Mouse (Mus musculus) stomach, embryonic 14.5 days (tissue): Measurements from ENCODE around the gene Gm26741. TPM values are rescaled to one million over a fixed set of nuclear protein-coding genes. Genes with fewer than 3 reads are reported as not detected.

ENCODE experiments used
- ATAC-seq: fragments of 200-750 bp; cut with Nextera tagmentation; 2 replicates; pipeline ENCODE4 v1.8.0; 2017; ENCODE audit warnings: low read depth, moderate TSS enrichment; ENCODE audit not compliant: insufficient number of reproducible peaks, insufficient read depth, low FRiP score
- H3K27ac ChIP-seq: fragments of 300-500 bp; sonication (generic); 2 replicates; pipeline ENCODE4 v1.5.1; 2014; ENCODE audit warnings: mild to moderate bottlenecking, low read length, moderate library complexity, mixed read lengths
- H3K27me3 ChIP-seq: fragments of 300-500 bp; sonication (generic); 2 replicates; pipeline ENCODE4 v1.6.1; 2014; ENCODE audit warnings: low read length, control low read depth, mixed read lengths; ENCODE audit not compliant: control insufficient read depth, insufficient read depth
- H3K36me3 ChIP-seq: fragments of 300-500 bp; sonication (generic); 2 replicates; pipeline ENCODE4 v1.6.1; 2014; ENCODE audit warnings: mild to moderate bottlenecking, control low read depth, low read length, moderate library complexity, mixed read lengths; ENCODE audit not compliant: control insufficient read depth, insufficient read depth
- H3K4me1 ChIP-seq: fragments of 300-500 bp; sonication (generic); 2 replicates; pipeline ENCODE4 v1.6.1; 2014; ENCODE audit warnings: low read length, control low read depth, mixed read lengths; ENCODE audit not compliant: control insufficient read depth, insufficient read depth
- H3K4me2 ChIP-seq: fragments of 300-500 bp; sonication (generic); replicated peaks from 2 replicates; pipeline ENCODE4 v1.6.1; 2014; ENCODE audit warnings: low read depth, low read length, control low read depth
- H3K4me3 ChIP-seq: fragments of 300-500 bp; sonication (generic); 2 replicates; pipeline ENCODE4 v1.5.1; 2014; ENCODE audit warnings: low read depth, low read length, control low read depth
- H3K9ac ChIP-seq: fragments of 300-500 bp; sonication (generic); replicated peaks from 2 replicates; pipeline ENCODE4 v1.6.1; 2014; ENCODE audit warnings: low read depth, mild to moderate bottlenecking, control low read depth, low read length, moderate library complexity, mixed read lengths
- H3K9me3 ChIP-seq: fragments of 300-500 bp; sonication (generic); 2 replicates; pipeline ENCODE4 v1.6.1; 2016; ENCODE audit warnings: low read depth, low read length, control low read depth; ENCODE audit not compliant: control insufficient read depth
- WGBS: fragments of 180-500 bp; shearing (Covaris S2); extraction: QIAGEN DNeasy Blood & Tissue Kit; methylation state at CpG from one replicate; pipeline ENCODE4 v1.1.7; 2014; 5-methylcytosine and 5-hydroxymethylcytosine counted together
- polyA plus RNA-seq: library from polyadenylated mRNA; unstranded; fragments of >200 nt; fragmentation: Nextera tagmentation; extraction: Ambion mirVana; gene quantifications from 2 replicates; pipeline ENCODE4 v1.2.1, GENCODE M21; 2014

Gm26741 gene
- polyA plus RNA-seq, 1 experiment from 2014 or later = not detected

GRCm38 (mm10) chr10:52398715-52399114 is 40.1 kb downstream of the Gm26741 start:
- no peaks in the 10 kb centered on the region for H3K4me1 ChIP-seq
- H3K36me3 ChIP-seq = no peaks in the 10 kb centered on the region
- no peaks in the 10 kb centered on the region for H3K9me3 ChIP-seq
- no peak overlapping the region for H3K27ac ChIP-seq
- 77% methylated on average over 2 of the region's 2 CpGs for WGBS
- no peak for ATAC-seq
- no peak overlapping the region for H3K4me2 ChIP-seq
- H3K27me3 ChIP-seq = no peaks in the 10 kb centered on the region
- no peak overlapping the region for H3K4me3 ChIP-seq
- H3K9ac ChIP-seq = no peak overlapping the region

- no peak overlapping the region for H3K4me3 ChIP-seq
- H3K9ac ChIP-seq = no peak overlapping the region
- no peak overlapping the region for H3K4me2 ChIP-seq
- 60% methylated on average over 3 of the region's 3 CpGs for WGBS
- ATAC-seq = no peak
- H3K4me1 ChIP-seq = no peaks in the 10 kb centered on the region
- H3K27ac ChIP-seq = no peak overlapping the region
- no peaks in the 10 kb centered on the region for H3K27me3 ChIP-seq
- no peaks in the 10 kb centered on the region for H3K36me3 ChIP-seq
- H3K9me3 ChIP-seq = no peaks in the 10 kb centered on the region
These were observed 41.2 kb downstream of the Gm26741 start for GRCm38 (mm10) chr10:52399722-52400121.

GRCm38 (mm10) chr10:52405160-52405559 is 46.6 kb downstream of the Gm26741 start:
- H3K36me3 ChIP-seq = no peaks in the 10 kb centered on the region
- no peaks in the 10 kb centered on the region for H3K9me3 ChIP-seq
- WGBS = 87% methylated on average over 13 of the region's 13 CpGs
- H3K4me1 ChIP-seq = no peaks in the 10 kb centered on the region
- ATAC-seq = no peak
- no peaks in the 10 kb centered on the region for H3K27me3 ChIP-seq
- no peak overlapping the region for H3K27ac ChIP-seq
- no peak overlapping the region for H3K9ac ChIP-seq
- H3K4me2 ChIP-seq = no peak overlapping the region
- H3K4me3 ChIP-seq = no peak overlapping the region

GRCm38 (mm10) chr10:52407526-52407925 is 49.0 kb downstream of the Gm26741 start:
- 86% methylated on average over 2 of the region's 2 CpGs for WGBS
- Histone ChIP-seq H3K4me1 (no peaks in the 10 kb centered on the region), H3K4me2 (no peak overlapping the region), H3K9me3 (no peaks in the 10 kb centered on the region), H3K36me3 (no peaks in the 10 kb centered on the region), H3K27me3 (no peaks in the 10 kb centered on the region), H3K9ac (no peak overlapping the region), H3K27ac (no peak overlapping the region), H3K4me3 (no peak overlapping the region)
- ATAC-seq = no peak

Other genes with a start within 250 kb of the Gm26741 start
- gene Ros1, start 163.5 kb upstream of the Gm26741 start, polyA plus RNA-seq = 0.04 and 0.25 TPM in 2 replicates
- 35.3 and 35.9 TPM in 2 replicates for gene Dcbld1, start 125.1 kb upstream of the Gm26741 start, polyA plus RNA-seq
- 19.1 and 21.3 TPM in 2 replicates for gene Gopc, start 23.4 kb downstream of the Gm26741 start, polyA plus RNA-seq
- 53.3 and 57.8 TPM in 2 replicates for gene Nepn, start 30.2 kb downstream of the Gm26741 start, polyA plus RNA-seq
- 16.6 and 17.2 TPM in 2 replicates for gene Nus1, start 58.8 kb downstream of the Gm26741 start, polyA plus RNA-seq